Mouse (Mus musculus): ENCODE measurements at regions not wholly inside any gene's neighbourhood (a gene's known extent, or its start where the extent isn't known, plus 50 kb on each side); places are given as distances from the start of the nearest gene placed in this dataset.

DNA sequence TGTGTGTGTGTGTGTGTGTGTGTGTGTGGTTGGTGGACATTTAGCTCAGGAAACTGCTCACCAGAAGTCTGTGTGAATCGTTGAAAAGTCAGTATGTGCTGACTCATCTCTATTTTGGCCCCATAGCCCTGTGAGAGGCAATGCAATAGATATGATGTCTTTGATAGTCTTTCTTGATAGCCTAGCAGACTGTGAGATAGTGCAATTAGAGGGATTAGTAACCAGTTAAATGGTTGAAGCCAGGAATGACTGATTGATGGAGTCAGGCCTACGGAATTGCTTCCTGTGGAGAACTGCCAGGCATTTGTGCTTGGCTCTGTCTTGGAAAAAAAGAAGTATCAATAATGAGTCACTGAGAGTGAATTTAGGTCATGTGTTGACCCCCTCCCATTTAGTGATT, 256.2 kb downstream of the Kcnrg start:
- WGBS, result 47% methylated on average over 2 of the region's 2 CpGs
- DNase-seq (ENCODE audit: low spot score) (no peak), ATAC-seq (replicated peaks; ENCODE audit: low FRiP score, low TSS enrichment, low read depth) (no peak)
- no peaks in the 10 kb centered on the region for H3K4me1 ChIP-seq (replicated peaks; ENCODE audit: control insufficient read depth, insufficient read depth, low read length)
- H3K4me2 ChIP-seq (ENCODE audit: low read length), result no peak overlapping the region
- H3K36me3 ChIP-seq (ENCODE audit: control insufficient read depth, insufficient read depth, low read length), result no peaks in the 10 kb centered on the region
- H3K9ac ChIP-seq (ENCODE audit: low read length), result no peak overlapping the region
- H3K9me3 ChIP-seq (ENCODE audit: control insufficient read depth, low read length), result no peaks in the 10 kb centered on the region
- H3K4me3 ChIP-seq (ENCODE audit: low read depth, low read length), result no peak overlapping the region
- H3K27ac ChIP-seq (ENCODE audit: low read depth), result no peak overlapping the region
- H3K27me3 ChIP-seq (replicated peaks; ENCODE audit: control insufficient read depth, insufficient read depth, low read length), result no peaks in the 10 kb centered on the region

DNA sequence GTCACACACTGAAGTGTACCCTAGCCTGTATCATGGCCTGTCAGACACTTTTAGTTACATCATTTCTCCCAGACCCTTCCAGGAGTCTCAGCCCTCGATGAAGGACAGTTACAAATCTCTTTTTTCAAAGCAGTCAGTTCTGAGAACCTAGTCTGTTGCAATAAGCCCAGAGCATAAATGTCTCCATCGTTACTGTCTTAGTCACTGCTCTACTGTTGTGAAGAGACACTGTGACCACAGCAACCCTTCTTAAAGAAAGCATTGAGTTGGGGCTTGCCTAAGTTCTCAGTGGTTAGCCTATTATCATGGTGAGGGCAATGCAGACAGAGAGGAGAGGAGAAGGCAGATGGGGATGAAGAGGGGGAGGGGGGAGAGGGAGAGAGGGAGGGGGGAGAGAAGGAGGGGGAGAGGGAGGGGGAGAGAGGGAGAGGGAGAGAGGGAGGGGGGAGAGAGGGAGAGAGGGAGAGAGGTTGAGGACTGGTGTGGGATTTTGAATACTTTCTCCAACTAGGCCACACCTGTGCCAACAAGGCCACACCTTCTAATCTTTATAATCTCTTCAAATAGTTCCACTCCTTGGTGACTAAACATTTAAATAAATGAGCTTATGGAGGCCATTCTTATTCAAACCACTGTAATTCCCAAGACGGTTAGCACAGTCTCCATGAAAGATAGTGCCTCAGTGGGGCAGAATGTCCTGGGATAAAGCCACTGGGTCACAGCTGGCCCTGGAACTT, 259.4 kb downstream of the Kcnrg start:
- 62% methylated on average over 3 of the region's 3 CpGs for WGBS
- DNase-seq (ENCODE audit: low spot score), result no peak
- no peak overlapping the region for H3K27ac ChIP-seq (ENCODE audit: low read depth)
- H3K9me3 ChIP-seq (ENCODE audit: control insufficient read depth, low read length), result no peaks in the 10 kb centered on the region
- no peaks in the 10 kb centered on the region for H3K36me3 ChIP-seq (ENCODE audit: control insufficient read depth, insufficient read depth, low read length)
- no peak overlapping the region for H3K4me3 ChIP-seq (ENCODE audit: low read depth, low read length)
- no peak overlapping the region for H3K4me2 ChIP-seq (ENCODE audit: low read length)
- no peak for ATAC-seq (replicated peaks; ENCODE audit: low FRiP score, low TSS enrichment, low read depth)
- H3K4me1 ChIP-seq (replicated peaks; ENCODE audit: control insufficient read depth, insufficient read depth, low read length), result no peaks in the 10 kb centered on the region
- H3K27me3 ChIP-seq (replicated peaks; ENCODE audit: control insufficient read depth, insufficient read depth, low read length), result no peaks in the 10 kb centered on the region
- no peak overlapping the region for H3K9ac ChIP-seq (ENCODE audit: low read length)

DNA sequence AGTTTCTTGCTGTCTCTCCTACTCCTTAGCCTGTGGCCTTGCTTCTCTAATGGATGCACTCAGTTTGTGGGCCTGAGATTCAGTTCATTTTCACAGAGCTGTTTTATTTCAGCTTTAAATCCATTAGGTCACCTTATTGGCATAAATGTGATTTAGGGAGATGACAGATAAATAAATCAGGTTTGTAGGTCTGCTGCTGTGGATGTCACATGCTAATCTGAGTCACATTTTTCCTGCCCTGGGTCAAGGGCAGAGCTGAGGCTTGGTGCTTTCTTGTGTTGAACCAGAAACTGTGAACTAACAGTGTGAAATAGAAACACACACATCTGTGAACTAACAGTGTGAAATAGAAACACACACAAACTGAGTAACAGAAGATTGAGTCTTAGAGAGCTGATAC, 266.9 kb downstream of the Kcnrg start:
- no peak overlapping the region for H3K9ac ChIP-seq (ENCODE audit: low read length)
- H3K4me1 ChIP-seq (replicated peaks; ENCODE audit: control insufficient read depth, insufficient read depth, low read length), result no peaks in the 10 kb centered on the region
- no peaks in the 10 kb centered on the region for H3K9me3 ChIP-seq (ENCODE audit: control insufficient read depth, low read length)
- no peak overlapping the region for H3K27ac ChIP-seq (ENCODE audit: low read depth)
- ATAC-seq (replicated peaks; ENCODE audit: low FRiP score, low TSS enrichment, low read depth) (no peak), DNase-seq (ENCODE audit: low spot score) (no peak)
- no peak overlapping the region for H3K4me3 ChIP-seq (ENCODE audit: low read depth, low read length)
- no peak overlapping the region for H3K4me2 ChIP-seq (ENCODE audit: low read length)
- H3K36me3 ChIP-seq (ENCODE audit: control insufficient read depth, insufficient read depth, low read length), result no peaks in the 10 kb centered on the region
- H3K27me3 ChIP-seq (replicated peaks; ENCODE audit: control insufficient read depth, insufficient read depth, low read length), result no peaks in the 10 kb centered on the region

DNA sequence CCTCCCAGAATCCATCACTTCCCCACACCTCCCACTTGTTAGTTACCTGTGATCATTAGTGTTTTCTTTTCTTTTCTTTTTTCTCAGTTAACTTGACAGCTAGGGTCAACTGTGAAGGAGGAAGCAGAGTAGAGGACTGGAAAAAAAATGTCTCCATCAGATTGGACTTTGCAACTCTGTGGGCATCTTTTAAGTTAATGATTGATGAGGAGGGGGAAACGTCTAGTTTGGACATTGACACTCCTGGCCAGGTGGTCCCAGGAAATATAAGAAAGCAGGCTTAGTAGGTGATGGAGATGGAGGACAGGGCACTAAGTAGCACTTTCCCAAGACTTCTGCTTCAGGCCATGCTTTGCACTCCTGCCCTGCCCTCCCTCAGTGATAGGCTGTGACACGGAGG, 272.2 kb downstream of the Kcnrg start:
- Histone ChIP-seq H3K4me1 (replicated peaks; ENCODE audit: control insufficient read depth, insufficient read depth, low read length) (no peaks in the 10 kb centered on the region; the same call in 1 of the 2 replicates), H3K9me3 (ENCODE audit: control insufficient read depth, low read length) (no peaks in the 10 kb centered on the region), H3K4me3 (ENCODE audit: low read depth, low read length) (no peak overlapping the region), H3K9ac (ENCODE audit: low read length) (no peak overlapping the region), H3K36me3 (ENCODE audit: control insufficient read depth, insufficient read depth, low read length) (no peaks in the 10 kb centered on the region), H3K27me3 (replicated peaks; ENCODE audit: control insufficient read depth, insufficient read depth, low read length) (no peaks in the 10 kb centered on the region), H3K4me2 (ENCODE audit: low read length) (no peak overlapping the region), H3K27ac (ENCODE audit: low read depth) (no peak overlapping the region)
- WGBS, result 57% methylated on average over 2 of the region's 2 CpGs
- ATAC-seq (replicated peaks; ENCODE audit: low FRiP score, low TSS enrichment, low read depth), result no peak
- DNase-seq (ENCODE audit: low spot score), result no peak

DNA sequence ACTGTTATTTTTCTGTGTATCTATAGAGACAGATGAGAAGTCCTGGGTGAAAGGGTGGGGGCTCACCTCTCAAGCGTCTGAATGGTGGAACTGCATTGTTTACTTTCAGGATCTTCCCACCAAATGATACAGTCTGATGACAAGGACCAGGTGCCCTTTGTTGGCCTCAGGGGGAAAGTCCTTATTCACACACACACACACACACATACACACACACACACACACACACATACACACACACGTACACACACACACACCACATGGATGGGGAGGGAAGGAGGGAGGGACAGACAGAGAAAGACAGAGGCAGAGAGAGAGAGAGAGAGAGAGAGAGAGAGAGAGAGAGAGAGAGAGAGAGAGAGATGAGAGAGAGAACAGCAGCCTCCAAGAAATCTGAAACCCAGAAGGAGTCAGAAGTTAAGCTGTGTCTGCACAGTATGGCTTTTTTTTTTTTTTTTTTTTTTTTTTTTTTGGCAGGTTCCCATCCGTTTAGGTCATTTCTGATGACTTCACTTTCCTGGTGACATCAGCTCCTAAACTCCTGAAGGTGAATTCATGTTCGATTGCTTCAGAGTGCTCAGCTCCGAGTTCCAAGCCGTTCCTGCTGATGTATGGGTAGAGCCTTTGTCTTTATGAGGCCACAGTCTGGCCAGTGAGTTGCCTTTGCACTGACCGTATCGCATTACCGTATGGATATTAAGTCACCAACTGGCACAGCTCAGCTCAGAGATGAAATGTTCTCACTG, 273.4 kb downstream of the Kcnrg start:
- Histone ChIP-seq H3K4me2 (ENCODE audit: low read length) (no peak overlapping the region), H3K9me3 (ENCODE audit: control insufficient read depth, low read length) (no peaks in the 10 kb centered on the region), H3K4me1 (replicated peaks; ENCODE audit: control insufficient read depth, insufficient read depth, low read length) (no peaks in the 10 kb centered on the region; the same call in 1 of the 2 replicates), H3K4me3 (ENCODE audit: low read depth, low read length) (no peak overlapping the region), H3K36me3 (ENCODE audit: control insufficient read depth, insufficient read depth, low read length) (no peaks in the 10 kb centered on the region), H3K9ac (ENCODE audit: low read length) (no peak overlapping the region), H3K27me3 (replicated peaks; ENCODE audit: control insufficient read depth, insufficient read depth, low read length) (no peaks in the 10 kb centered on the region), H3K27ac (ENCODE audit: low read depth) (no peak overlapping the region)
- WGBS, result 47% methylated on average over 9 of the region's 9 CpGs
- no peak for DNase-seq (ENCODE audit: low spot score)
- ATAC-seq (replicated peaks; ENCODE audit: low FRiP score, low TSS enrichment, low read depth), result no peak

DNA sequence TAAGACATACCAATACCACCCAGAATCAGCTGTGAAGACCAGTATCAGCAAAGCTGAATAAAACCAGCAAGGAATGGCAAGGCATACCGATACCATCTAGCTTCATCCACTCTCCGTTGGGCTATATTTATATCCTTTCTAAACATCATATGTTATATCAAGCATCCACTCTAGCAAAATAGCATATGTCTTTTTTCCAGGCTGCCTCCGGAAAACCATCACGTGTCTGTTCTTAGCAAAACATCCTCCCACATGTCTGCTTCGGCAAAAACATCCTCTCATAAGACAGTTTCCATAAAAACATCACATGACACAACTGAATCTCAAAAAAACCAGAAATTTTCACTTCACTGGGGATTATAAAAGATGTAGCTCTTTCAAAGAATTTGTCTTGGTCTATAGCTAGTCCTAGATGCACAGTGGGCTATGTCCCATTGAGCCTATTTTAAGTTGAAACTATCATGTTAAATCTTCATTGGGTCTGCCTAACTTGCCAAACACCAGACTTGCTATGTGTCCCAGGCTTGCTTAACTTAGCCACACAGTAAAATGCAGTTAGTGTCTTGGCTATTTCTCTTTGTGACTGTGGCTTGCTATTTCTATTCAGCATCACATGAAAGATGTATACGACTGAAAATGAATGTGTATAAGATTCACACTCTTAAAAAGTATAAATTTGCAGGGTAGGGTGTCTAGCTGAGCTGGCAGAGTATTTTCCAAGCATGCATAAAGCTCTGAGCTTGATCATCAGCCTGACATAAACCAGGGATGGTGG, 278.2 kb downstream of the Kcnrg start:
- 64% methylated on average over 6 of the region's 6 CpGs for WGBS
- H3K4me1 ChIP-seq (replicated peaks; ENCODE audit: control insufficient read depth, insufficient read depth, low read length), result no peaks in the 10 kb centered on the region; the same call in 1 of the 2 replicates
- H3K27me3 ChIP-seq (replicated peaks; ENCODE audit: control insufficient read depth, insufficient read depth, low read length), result no peaks in the 10 kb centered on the region
- no peak overlapping the region for H3K9ac ChIP-seq (ENCODE audit: low read length)
- no peak for DNase-seq (ENCODE audit: low spot score)
- no peak overlapping the region for H3K27ac ChIP-seq (ENCODE audit: low read depth)
- no peak overlapping the region for H3K4me2 ChIP-seq (ENCODE audit: low read length)
- H3K9me3 ChIP-seq (ENCODE audit: control insufficient read depth, low read length), result no peaks in the 10 kb centered on the region
- ATAC-seq (replicated peaks; ENCODE audit: low FRiP score, low TSS enrichment, low read depth), result no peak
- no peaks in the 10 kb centered on the region for H3K36me3 ChIP-seq (ENCODE audit: control insufficient read depth, insufficient read depth, low read length)
- no peak overlapping the region for H3K4me3 ChIP-seq (ENCODE audit: low read depth, low read length)

DNA sequence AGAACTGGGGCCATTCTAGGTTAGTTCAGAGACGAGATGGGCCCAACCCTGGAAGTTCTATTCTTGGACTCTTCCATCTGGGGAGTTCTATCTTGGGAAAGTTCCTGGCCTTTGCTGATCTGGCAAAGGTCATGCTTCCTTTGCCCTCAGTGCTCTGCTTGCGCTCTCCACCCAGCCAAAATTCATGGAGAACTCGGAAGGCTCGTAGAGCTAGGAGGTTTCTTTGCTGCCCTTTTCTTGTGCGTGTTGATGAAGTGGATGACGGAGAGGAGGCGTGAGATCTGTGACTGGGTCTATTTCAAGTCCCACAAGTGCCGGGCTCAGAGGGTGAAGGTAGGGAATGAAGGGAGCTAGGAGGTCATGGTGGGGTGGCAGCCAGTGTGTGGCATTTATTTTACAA, 282.4 kb downstream of the Kcnrg start:
- no peak overlapping the region for H3K27ac ChIP-seq (ENCODE audit: low read depth)
- no peaks in the 10 kb centered on the region for H3K36me3 ChIP-seq (ENCODE audit: control insufficient read depth, insufficient read depth, low read length)
- no peaks in the 10 kb centered on the region for H3K27me3 ChIP-seq (replicated peaks; ENCODE audit: control insufficient read depth, insufficient read depth, low read length)
- H3K9me3 ChIP-seq (ENCODE audit: control insufficient read depth, low read length), result no peaks in the 10 kb centered on the region
- no peak overlapping the region for H3K9ac ChIP-seq (ENCODE audit: low read length)
- ATAC-seq (replicated peaks; ENCODE audit: low FRiP score, low TSS enrichment, low read depth) (no peak), DNase-seq (ENCODE audit: low spot score) (no peak)
- H3K4me2 ChIP-seq (ENCODE audit: low read length), result no peak overlapping the region
- no peak overlapping the region for H3K4me3 ChIP-seq (ENCODE audit: low read depth, low read length)
- WGBS, result 73% methylated on average over 8 of the region's 8 CpGs
- no peaks in the 10 kb centered on the region for H3K4me1 ChIP-seq (replicated peaks; ENCODE audit: control insufficient read depth, insufficient read depth, low read length)

DNA sequence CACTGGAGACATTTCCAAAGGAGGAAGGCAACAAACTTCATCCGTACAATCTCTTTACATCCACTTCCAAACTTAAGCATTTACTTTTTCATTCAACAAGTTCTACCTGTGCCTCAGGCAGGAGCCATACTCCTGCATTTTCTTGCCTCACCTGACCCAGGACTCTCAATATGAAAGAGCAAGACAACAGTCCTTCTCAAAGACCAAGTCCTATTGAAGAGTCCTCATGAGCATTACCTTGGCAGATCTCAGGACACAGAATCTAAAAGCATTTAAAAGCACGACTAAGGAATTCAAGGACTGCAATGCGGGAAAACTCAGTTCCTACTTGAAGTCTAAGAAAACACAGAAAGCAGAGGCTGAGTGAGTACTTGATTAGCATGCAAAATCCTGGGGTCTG, 286.5 kb downstream of the Kcnrg start:
- ATAC-seq (replicated peaks; ENCODE audit: low FRiP score, low TSS enrichment, low read depth) (no peak), DNase-seq (ENCODE audit: low spot score) (no peak)
- Histone ChIP-seq H3K4me1 (replicated peaks; ENCODE audit: control insufficient read depth, insufficient read depth, low read length) (no peaks in the 10 kb centered on the region), H3K9me3 (ENCODE audit: control insufficient read depth, low read length) (no peaks in the 10 kb centered on the region), H3K4me3 (ENCODE audit: low read depth, low read length) (no peak overlapping the region), H3K9ac (ENCODE audit: low read length) (no peak overlapping the region), H3K27ac (ENCODE audit: low read depth) (no peak overlapping the region), H3K27me3 (replicated peaks; ENCODE audit: control insufficient read depth, insufficient read depth, low read length) (no peaks in the 10 kb centered on the region), H3K36me3 (ENCODE audit: control insufficient read depth, insufficient read depth, low read length) (no peaks in the 10 kb centered on the region), H3K4me2 (ENCODE audit: low read length) (no peak overlapping the region)
- WGBS, result 83% methylated on average over 3 of the region's 3 CpGs

All from intestine, embryonic 14.5 days (tissue).